9 mouse cellular contexts compared by ENCODE assay signal in genomic region chr5:18916688-18917285, GRCm38 (mm10).
DNase-seq lines count a peak whose midpoint lies in the region; ATAC-seq lines count a peak whose summit lies in the region.
"Had no signal": no experiment of that assay in that cellular context is flagged by ENCODE, and none has a peak within 500 bp of the region (broad histone marks: within the 10 kb centered on the region; RNA-seq: fewer than 3 reads in every experiment).

No protein-coding gene starts in this region.

- no peak overlapping the region for H3K4me3 ChIP-seq in hindbrain, embryonic 12.5 days
- H3K4me3 ChIP-seq: heart, embryonic 13.5 days had no signal

- 0 out of 2 replicates have a peak, but pooled peaks have one; percentile 61 for ATAC-seq in hindbrain, embryonic 12.5 days (ENCODE audit: low FRiP score)

- WGBS in hindbrain, embryonic 12.5 days: 41% methylated on average over 7 of the region's 7 CpGs

- DNase-seq in gastrocnemius, postnatal 14 days: peak; percentile 6
- no peak for DNase-seq in gastrocnemius, adult 8-10 months (ENCODE audit: low spot score in 2 of 2)
- peak; percentile 32 to 42 for DNase-seq in adrenal gland, adult 18-20 months (ENCODE audit: low spot score in 2 of 2)
- DNase-seq in embryo, embryonic 9.5 days (ENCODE audit: extremely low spot score): peak; percentile 25
- peak; percentile 68 to 78 for DNase-seq in left cerebral cortex, adult 18-20 months (ENCODE audit: low spot score in 2 of 2)
- DNase-seq in retina, postnatal 1 day: peak; percentile 64
- DNase-seq in yolk sac, embryonic 10.5 days (ENCODE audit: low spot score): no peak

- H3K4me2 ChIP-seq in hindbrain, embryonic 12.5 days (replicated peaks): no peak overlapping the region
- H3K4me2 ChIP-seq: heart, embryonic 13.5 days had no signal

- intact Hi-C loops in gastrocnemius, postnatal 14 days (cut with DNase I; ENCODE audit: low total_unique reads): no loop called here

- H3K9me3 ChIP-seq in hindbrain, embryonic 12.5 days (replicated peaks): no peaks in the 10 kb centered on the region
- H3K9me3 ChIP-seq: heart, embryonic 13.5 days had no signal

- H3K36me3 ChIP-seq in hindbrain, embryonic 12.5 days: no peaks in the 10 kb centered on the region
- H3K36me3 ChIP-seq: heart, embryonic 13.5 days had no signal

- H3K27me3 ChIP-seq in hindbrain, embryonic 12.5 days: no peaks in the 10 kb centered on the region
- H3K27me3 ChIP-seq: heart, embryonic 13.5 days had no signal

- no peak overlapping the region for H3K9ac ChIP-seq in hindbrain, embryonic 12.5 days
- H3K9ac ChIP-seq: heart, embryonic 13.5 days had no signal

- no peaks in the 10 kb centered on the region for H3K4me1 ChIP-seq in hindbrain, embryonic 12.5 days
- H3K4me1 ChIP-seq: heart, embryonic 13.5 days had no signal

- H3K27ac ChIP-seq in hindbrain, embryonic 12.5 days: no peak overlapping the region
- H3K27ac ChIP-seq: heart, embryonic 13.5 days had no signal

Comparison
In these comparisons a context has a peak if more than half of its experiments do, and no peak if none do; other contexts are left out.
1. DNase-seq: peak in gastrocnemius, postnatal 14 days (single experiment), adrenal gland, adult 18-20 months (2 of 2), embryo, embryonic 9.5 days (single experiment), left cerebral cortex, adult 18-20 months (2 of 2) and retina, postnatal 1 day (single experiment); none in gastrocnemius, adult 8-10 months (0 of 2) and yolk sac, embryonic 10.5 days (single experiment).